Mouse (Mus musculus) myocyte (in vitro differentiated cells): ENCODE results near the gene Grik5.

ENCODE experiments used
- CEBPB ChIP-seq: IDR thresholded peaks from 2 replicates; pipeline ENCODE4 v1.6.1; 2011; ENCODE audit warnings: mild to moderate bottlenecking, moderate library complexity; ENCODE audit not compliant: poor library complexity, insufficient read depth, severe bottlenecking
- E2F4 ChIP-seq: IDR thresholded peaks from one replicate; pipeline ENCODE4 v1.6.1; 2011; ENCODE audit warnings: mild to moderate bottlenecking, control low read depth, moderate library complexity; ENCODE audit not compliant: insufficient read depth
- MAX ChIP-seq: IDR thresholded peaks from one replicate; pipeline ENCODE4 v1.6.1; 2011; ENCODE audit warnings: low read depth, mild to moderate bottlenecking, control low read depth
- MYOD1 ChIP-seq, 3 experiments: IDR thresholded peaks; one replicate each; pipeline ENCODE4 v1.6.1; 2011; ENCODE audit warnings: control low read depth in 2 of 3, low read depth in 2 of 3, mild to moderate bottlenecking in 2 of 3, moderate library complexity in 1 of 3; ENCODE audit not compliant: insufficient read length in 2 of 3, control insufficient read depth in 1 of 3
- MYOG ChIP-seq, 3 experiments: IDR thresholded peaks; one replicate each; pipeline ENCODE4 v1.6.1; 2011; ENCODE audit warnings: control low read depth in 2 of 3, low read depth in 2 of 3, mild to moderate bottlenecking in 2 of 3; ENCODE audit not compliant: insufficient read length in 2 of 3, control insufficient read depth in 1 of 3, insufficient read depth in 1 of 3
- POLR2A ChIP-seq: IDR thresholded peaks from one replicate; pipeline ENCODE4 v1.6.1; 2011; ENCODE audit warnings: low read depth, mild to moderate bottlenecking, control low read depth, moderate library complexity; ENCODE audit not compliant: insufficient read length
- POLR2AphosphoS2 ChIP-seq: IDR thresholded peaks from one replicate; pipeline ENCODE4 v1.6.1; 2011; ENCODE audit warnings: low read depth, control low read depth; ENCODE audit not compliant: insufficient read length
- SRF ChIP-seq: IDR thresholded peaks from one replicate; pipeline ENCODE4 v1.6.1; 2011; ENCODE audit warnings: low read depth; ENCODE audit not compliant: control insufficient read depth, insufficient read length
- TCF12 ChIP-seq: IDR thresholded peaks from one replicate; pipeline ENCODE4 v1.6.1; 2011; ENCODE audit warnings: mild to moderate bottlenecking, control low read depth; ENCODE audit not compliant: poor library complexity, insufficient read depth, severe bottlenecking
- TCF3 ChIP-seq: IDR thresholded peaks from one replicate; pipeline ENCODE4 v1.6.1; 2011; ENCODE audit warnings: low read depth, control low read depth; ENCODE audit not compliant: insufficient read length
- USF1 ChIP-seq: IDR thresholded peaks from one replicate; pipeline ENCODE4 v1.6.1; 2011; ENCODE audit warnings: low read depth, mild to moderate bottlenecking, control low read depth, moderate library complexity

GRCm38 (mm10) chr7:25035916-25036315, 36.2 kb downstream of the Grik5 start:
- TF ChIP-seq TCF12 (no peak), POLR2A (no peak), MAX (no peak), POLR2AphosphoS2 (no peak), SRF (no peak), TCF3 (no peak), USF1 (no peak), E2F4 (no peak), MYOD1 (IDR thresholded peaks at IDR 0.05; ENCODE audit: control insufficient read depth in 1 of 3, insufficient read length in 2 of 3, low read depth in 2 of 3) (no peak), MYOG (IDR thresholded peaks at IDR 0.05; ENCODE audit: control insufficient read depth in 1 of 3, insufficient read depth in 1 of 3, insufficient read length in 2 of 3, low read depth in 2 of 3) (no peak), CEBPB (no peak)
